Mouse (Mus musculus): ENCODE results near the gene Ppp1r12b.
"Not testable (repeated sequence)": the region's sequence is repeated elsewhere in the genome, so short reads cannot be mapped to it uniquely, and the experiment has no call there.

The Ppp1r12b gene

DNA sequence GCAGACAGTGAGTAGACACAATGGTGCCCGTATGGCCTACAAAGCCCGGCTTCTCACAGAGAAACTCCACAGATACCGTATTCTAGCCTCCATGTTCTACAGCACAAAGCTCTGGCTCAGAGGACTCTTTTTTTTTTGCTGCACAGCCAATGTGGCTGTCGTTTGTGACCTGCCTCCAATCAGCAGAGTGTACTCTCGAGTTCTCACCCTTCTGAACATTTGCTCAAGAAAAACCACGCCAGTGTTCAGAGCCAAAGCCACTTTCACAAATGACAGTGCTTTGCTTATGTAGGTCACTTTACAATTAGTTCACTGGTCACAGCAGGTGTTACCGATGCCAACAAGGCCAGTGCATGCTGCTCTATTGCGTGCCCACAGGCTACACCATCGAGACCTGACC, 107.9 kb downstream of the Ppp1r12b start:
- DNase-seq: no peak

DNA sequence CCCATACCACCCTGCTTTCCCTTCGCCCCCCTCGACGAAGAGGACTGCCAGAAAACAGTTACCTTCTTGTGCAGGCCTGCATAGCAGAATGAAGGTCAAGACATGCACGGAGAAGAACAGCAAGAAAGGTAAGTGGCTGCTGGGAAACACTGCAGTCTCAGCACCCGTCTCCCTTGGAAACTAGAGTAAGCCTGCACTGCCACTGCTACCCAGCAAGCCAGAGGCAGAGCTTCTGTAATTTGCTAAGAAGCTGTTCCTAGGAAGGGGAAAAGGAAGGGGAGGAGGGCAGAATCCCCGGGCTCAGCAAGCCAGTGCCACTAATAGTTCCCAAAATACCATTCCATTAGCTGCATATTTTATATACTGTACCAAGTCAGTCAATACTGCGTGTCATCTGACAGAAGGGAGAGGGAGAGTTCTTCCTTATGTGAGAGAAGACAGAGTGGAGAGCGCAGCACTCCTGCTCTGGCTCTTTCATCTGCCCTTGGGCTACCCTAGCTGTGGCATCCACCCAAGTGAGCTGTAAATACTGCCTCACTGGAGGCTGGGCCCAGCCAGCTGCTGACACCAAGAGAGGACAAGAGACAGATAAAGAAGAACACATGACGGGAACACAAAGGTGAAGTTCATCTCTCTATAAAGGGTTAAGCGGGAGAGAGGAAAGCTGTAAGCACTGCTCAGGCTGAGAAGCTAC, 109.3 kb downstream of the Ppp1r12b start:
- no peak for DNase-seq

DNA sequence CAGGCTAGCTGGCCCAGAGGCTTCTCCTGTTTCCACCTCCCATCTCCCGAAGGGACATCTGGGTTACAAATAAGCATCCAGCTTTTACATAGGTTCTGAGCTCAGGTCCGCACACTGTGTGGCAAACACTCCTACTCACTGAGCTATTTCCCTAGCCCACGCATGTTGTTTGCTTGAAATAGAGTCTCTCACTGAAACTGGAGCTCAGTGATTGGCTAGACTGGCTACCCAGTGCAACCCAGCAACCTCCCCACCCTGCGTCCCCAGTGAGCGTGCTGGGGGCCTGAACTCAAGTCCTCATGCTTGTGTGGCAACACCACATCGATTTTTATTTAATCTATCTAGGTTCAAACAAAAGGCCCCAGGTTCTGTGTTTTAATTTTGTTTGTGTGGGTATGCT, 112.4 kb downstream of the Ppp1r12b start:
- no peak for DNase-seq

DNA sequence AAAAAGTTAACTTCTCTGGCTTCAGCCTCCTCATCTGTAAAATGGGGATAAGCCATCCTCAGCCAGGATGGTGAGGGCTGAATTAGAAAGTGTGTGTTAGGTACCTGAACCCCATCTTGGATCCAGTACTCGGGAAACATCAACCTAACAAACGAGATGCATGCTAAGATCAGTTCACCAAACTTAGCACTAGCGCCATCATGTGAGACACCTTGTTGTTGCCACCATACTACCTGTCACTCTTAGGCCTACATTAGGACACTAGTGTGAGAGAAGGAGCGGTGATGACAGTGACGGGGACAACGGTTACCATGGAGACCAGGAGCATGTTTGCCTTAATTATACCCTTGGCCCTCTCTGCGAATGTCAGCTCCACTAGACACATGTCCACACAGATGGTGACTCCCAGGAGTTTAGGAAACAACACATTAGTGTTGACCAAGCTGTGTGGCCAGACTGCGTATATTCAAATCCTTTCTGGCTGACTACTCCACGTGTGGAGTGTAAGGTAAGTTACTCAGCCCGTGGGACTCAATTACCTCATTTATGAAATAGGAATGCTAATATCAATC, 118.7 kb downstream of the Ppp1r12b start:
- DNase-seq: no peak

DNA sequence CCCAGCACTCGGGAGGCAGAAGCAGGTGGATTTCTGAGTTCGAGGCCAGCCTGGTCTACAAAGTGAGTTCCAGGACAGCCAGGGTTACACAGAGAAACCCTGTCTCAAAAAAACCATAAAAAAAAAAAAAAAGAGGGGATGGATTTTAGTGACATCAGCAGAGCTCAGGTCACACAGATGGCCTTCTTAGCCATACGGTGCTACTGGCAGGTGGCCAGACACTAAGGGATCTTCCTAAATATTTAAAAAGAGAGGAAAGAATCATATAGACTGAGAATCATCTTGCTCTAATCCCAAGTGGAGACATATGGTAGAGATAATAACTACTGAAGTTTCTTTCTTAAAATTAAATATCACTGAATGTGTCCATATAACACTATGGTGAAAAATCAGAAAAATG, 124.9 kb downstream of the Ppp1r12b start:
- DNase-seq: not testable (repeated sequence)

DNA sequence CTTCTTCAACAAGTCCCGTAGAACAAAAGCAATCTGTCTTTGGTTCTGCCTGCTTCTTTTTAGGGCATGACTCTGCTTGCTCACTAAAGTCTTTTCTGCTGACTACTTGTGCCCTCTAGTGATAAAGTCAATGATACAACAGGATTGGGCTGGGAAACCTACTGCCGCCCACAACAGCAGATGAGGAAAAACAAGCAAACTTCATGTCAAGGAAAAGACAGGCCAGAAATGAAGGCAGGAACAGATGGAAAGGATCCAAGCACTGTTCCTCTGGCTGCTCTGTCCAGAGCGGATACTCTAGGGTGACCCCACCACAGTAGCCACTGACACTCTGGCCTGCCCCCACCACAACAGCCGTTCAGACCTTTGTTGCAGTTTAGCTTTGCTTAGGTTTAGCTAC, 126.1 kb downstream of the Ppp1r12b start:
- peak; percentile 58 for DNase-seq

DNA sequence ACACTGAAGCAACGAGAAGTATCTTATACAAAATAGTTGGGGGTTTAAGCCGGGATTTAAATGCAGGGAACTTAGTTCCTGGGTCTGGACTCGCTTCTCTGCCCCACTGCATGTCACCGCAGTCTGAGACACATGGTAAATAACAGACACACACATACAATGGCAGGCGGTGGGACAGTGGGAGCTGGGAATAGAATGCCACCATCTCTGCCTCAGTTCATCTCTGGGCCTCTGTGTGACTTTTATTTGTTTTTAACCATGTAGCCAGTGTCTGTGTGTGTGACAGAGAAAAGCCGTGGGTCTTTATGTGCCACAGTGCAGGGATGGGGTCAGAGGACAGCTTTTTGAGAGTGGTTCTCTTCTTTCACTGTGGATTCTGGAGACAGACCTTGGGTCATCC, 130.8 kb downstream of the Ppp1r12b start:
- no peak for DNase-seq

DNA sequence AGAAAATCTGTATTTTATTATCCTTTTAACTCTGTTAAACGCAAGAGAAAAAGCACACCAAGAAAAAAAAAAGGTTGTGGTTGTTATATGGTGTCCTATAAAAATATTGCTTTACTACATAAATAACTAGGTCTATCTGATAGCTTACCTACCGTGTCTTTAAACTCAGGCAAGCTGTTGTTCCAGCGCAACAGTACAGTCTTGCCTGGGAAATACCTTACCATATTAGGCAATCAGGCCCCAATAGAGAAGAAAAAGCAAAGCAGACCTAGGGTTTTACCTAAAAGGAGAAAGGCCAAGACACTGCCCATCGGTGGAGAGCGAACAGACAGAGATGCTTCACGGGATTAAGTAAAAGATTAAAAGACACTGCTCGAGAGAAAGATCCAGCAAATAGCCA, 131.9 kb downstream of the Ppp1r12b start:
- DNase-seq: no peak

DNA sequence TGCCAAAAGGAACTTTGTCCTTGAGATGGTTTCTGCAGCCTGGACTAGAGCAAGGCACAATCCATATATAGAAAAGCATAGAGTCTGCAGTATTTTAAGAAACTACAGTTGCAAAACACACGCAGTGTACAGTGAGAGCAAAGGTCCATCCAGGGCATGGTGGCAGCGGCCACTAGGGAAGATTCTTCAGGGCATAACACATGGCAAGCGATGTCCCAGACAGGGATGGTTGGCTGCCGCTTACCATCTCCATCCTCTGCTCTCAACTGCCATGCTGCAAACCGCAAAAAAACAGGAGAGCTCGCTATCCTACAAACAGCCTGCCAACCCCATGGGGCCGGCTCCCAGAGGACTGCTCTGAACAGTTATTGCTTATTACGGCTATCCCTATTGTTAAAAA, 132.4 kb downstream of the Ppp1r12b start:
- DNase-seq: no peak

DNA sequence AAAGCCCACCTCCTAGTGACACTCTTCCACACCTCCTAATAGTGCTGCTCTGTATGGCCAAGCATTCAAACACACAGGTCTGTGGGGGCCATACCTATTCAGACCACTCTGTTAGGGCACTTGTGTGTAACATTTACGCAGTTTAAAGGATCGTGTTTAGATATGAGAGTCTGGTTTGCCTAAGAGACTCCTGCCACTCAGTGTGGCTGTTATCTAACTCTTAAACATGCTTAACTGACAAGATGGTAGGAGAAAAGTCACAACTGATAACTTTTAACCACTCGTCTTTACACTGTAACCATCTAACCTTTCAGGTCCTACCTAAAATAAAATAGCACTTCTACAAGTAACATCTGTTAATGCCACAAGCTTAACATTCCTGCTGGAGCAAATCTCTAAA, 134.9 kb downstream of the Ppp1r12b start:
- DNase-seq: no peak

DNA sequence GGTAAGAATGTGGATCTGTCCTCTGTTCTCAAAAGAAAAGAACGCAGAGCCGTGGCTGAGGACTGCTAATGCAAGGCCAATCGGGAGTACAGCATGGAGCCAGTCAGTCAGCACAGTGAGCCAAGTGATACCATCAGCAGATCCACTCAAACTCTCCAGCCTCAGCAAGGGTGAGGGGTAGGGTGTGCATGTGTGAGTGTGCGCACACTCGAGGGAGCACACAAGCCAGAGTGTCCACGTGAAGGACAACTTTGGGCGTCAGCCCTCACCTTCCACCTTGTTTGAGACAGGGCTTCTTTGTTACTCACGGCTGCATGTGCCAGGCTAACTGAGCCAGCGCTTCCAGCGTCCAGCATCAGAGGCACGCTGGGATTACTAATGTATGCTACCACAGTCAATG, 136.5 kb downstream of the Ppp1r12b start:
- no peak for DNase-seq

DNA sequence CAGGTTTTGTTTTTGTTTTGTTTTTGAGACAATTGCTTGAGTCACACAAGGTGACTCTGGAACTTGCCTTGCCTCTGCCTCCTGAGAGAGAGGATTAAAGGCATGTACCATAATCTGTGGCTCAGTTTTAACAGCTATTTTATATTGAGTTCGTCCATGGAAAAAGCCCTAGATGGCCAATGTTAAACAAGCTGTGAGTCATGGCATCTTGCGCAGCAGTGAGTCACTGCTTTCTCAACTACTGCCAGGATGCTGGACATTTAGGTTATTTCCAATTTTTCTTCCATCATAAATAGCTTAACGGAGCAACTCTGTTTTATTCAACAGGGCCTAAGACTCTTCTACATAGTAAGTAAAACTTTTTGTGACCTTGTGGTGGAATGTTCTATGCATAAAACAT, 137.0 kb downstream of the Ppp1r12b start:
- no peak for DNase-seq

DNA sequence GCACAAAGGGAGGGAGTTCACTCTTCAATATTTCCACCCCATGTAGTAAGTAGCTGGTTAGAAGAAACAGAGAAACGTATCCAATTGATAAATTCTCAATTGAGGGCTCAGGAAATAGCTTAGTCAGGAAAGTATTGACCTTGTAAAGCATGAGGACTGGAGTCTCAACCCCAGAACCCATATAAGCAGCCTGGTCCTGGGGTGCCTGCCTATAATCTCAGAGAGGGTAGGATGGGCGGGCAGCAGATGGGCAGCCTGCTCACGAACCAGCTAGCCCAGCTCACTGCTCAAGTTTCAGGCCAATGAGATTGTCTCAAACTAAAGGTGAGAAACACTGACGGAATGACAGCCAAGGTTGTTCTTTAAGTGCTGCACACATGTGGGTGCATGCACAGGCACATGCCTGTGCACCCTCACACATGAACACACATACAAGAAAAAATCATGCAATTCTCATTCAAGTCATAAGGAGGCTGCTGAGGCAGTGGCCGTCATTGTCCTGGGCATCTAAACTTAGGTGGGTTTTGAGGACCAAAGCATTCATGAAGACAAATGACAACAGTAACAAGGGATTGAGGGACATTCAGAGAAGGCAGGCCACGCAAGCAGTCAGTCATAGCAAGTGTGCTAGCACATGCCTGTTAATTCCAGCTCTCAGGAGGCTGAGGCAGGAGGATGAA, 137.7 kb downstream of the Ppp1r12b start:
- DNase-seq: no peak

DNA sequence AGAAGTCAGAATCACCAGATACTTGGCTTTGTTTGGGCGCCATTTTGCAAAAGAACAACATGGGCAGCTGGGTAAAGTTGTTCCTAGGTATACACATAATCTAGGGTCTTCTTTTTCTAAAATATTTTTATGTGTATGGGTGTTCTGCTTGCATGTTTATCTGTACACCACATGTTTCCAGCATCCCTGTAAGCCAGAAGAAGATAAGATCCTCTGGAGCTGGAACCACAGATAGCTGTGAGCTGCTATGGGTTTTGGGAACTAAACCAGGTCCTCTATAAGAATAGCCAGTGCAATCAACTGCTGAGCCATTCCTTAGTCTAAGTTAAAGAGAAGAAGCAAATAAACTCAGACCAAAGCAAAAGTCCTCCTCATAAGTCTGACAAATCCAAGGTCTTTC, 138.6 kb downstream of the Ppp1r12b start:
- no peak for DNase-seq

DNA sequence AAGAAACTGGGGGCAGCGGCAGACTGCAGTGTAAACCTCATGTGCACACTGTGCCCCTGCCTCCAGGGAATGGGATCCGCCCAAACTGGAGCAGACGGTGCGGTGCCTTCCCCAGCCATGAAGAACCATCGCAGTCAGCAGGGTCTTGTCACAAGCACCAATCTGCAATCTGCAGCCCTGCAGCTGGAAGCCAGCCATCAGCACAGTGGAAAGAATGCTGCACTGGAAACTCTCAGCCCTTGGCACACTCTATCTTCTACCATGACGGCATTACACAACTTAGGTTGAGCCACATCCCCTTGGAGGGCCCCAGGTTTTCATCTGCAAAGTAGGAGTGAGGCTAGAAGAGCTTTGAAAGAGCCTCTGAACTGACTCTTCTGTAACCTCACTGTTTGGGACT, 139.1 kb downstream of the Ppp1r12b start:
- peak; percentile 90 for DNase-seq

DNA sequence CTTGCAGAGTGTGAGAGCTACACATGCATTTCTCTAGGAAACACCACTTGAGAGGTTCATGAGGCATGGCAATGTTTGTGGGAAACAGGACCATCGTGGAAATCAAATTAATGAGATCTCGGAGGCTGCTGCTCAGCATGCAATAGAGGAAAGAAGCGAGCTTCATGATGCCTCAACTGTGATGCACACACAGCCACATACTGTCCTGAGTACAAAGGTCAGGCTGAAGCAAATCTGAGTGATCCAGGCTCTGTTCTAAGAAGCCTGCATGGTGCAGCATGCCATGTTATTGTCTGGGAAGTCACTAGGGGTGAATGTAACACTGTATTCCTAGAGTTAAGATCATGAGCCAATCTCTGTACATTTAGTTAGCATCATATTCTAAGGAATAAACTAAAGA, 140.0 kb downstream of the Ppp1r12b start:
- no peak for DNase-seq

DNA sequence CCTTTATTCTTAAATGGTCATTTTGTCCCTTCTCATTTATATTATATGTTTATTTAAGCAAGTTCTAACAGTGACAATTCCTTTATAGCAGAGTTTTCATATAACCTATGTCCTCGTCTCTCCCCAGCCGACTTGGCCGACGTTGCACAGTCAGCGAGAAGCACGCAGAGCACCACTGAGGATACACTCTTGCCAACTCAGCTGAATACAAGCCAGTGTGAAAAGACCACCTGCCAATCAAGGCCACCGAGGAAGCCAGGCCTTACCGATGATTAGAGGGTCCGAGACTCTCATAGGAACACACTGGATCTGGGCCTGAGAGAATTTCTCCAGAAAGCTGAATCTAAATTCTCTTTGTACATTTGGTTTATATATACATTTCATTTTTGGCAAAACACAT, 150.3 kb downstream of the Ppp1r12b start:
- no peak for DNase-seq

DNA sequence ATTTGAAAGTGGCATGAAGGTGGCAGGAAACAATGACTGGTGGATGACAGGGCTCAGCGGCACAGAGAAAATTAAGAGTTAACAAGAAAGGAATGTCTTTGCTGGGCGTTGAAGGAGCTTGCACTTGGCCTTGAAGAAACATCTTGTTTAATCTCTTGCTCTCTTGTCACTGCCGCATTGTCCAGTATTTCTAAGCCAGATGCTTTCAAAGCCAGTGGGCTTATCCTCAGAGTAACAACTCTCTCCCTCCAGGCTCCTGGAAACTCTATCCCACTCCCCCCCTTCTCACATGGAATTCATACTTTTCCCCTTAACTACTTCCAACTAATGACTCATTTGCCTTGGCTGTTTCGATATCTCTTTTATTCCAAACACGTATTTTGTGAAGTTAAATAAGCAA, 151.4 kb downstream of the Ppp1r12b start:
- peak; percentile 41 for DNase-seq

DNA sequence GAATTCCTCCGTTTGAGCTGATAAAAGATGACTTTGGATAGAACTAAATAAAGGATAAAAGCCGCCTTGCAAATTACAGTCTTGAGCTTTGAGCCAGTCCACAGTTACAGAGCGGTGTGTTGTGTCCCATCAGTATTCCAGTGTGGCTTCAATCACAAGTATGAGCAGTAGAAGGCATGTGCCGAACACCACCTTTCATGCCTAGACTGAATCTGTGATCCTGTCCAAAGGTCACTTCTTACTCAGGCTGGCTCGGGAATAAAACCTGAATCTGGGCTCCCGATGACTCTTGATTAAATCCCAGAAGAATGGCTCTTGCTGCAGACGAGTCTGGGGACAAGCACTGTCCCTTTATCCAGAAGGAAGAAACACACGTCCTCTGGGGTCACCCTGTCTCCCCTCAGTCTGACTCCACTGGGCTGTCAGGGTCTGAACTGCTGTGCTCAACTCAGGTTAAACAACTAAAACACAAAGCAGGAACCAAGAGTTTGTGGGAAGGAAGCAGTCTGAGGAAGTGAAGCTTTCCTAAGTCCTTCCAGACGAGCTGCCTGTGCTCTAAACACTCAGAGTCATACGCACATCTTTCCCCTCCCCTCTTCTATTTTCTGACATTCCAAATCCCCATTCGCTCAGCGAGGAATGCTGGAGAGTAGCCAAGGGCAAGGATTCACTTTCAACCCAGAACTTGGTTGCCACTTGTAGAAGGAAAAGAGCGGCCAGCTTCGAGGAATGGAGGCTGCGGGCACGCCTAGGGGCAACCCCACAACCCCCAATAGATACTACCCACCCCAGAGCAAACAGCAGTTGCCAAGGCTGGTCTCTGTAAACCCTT, 152.2 kb downstream of the Ppp1r12b start:
- peak; percentile 81 for DNase-seq

DNA sequence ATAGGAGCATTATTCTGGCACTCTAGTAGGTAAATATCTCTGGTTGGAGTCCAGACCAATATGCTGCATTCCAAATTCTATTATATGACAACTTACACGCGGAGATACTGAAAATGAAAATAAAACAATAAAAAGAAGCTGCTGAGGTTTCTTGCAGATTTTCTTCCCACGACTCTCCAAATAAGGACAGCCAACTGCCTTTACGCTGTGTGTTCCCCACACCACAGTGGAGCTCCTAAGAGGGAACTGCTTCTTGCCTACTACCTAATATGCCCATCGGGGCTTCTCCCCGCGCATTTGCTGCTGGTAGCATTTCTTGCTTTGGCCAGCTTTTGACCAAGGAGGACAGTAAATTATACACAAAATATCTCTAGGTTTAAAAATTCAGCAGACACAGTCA, 154.0 kb downstream of the Ppp1r12b start:
- DNase-seq: peak; percentile 23

DNA sequence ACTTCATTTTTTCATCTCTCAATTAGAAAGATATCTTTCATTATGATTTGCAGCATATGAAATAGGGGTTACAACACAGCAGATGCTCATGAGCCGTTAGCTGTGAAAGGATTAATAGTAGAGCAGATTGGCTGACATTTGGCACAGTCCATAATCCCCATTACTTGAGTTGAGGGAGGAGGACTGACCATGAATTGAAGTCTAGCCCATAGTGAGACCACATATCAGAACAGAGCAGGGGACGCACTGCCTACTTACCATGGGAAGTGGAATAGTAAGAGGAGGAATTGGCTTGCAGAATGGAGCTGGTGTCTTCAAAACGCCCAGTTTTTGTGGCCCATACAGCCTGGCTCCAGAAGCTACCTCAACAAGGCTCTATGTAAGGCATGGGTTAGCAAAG, 159.2 kb downstream of the Ppp1r12b start:
- DNase-seq: no peak

DNA sequence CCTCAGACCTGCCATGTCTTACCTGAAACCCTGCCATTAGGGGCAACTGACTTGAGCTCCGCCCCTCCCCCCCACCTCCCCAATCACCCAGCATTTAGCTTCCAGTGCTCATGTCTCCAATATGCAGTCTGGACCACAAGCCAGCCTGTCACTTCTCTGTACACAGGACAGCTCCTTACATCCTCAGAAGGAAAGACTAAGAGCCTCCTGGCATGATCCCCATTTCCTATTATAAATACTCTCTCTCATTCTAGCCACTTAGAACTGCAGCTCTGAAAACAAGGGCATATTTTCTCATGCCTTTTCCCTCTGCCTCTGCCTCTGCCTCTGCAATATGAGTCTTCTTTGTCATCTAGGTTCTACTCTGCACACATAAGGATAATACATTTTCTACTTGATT, 159.7 kb downstream of the Ppp1r12b start:
- no peak for DNase-seq

DNA sequence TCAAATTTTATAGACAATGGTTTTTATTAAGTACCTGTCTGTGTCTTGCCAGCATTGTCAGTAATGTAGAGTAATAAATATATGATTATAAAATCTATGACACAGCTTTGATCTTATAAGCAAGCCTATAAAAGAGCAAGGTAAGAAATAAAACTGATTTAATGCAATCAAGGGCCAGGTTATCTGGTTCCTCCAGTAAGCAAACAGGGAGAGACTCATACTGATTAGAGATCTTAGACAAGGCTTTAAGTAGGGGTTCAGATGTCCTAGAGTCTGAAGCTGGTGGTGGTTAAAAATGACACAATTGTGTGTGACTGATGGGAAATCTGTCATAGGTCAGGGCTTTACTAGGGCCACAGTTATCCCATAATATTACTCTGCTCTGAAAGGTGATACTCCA, 164.3 kb downstream of the Ppp1r12b start:
- no peak for DNase-seq

Measured in lung, postnatal 36 days (tissue).